Mouse (Mus musculus) ES-E14 (cell line): ENCODE results near the gene Xk. TPM values are rescaled to one million over a fixed set of nuclear protein-coding genes. Genes with fewer than 3 reads are reported as not detected.

Experiments
- DNase-seq: peaks from one replicate; pipeline ENCODE4 v3.0.0-alpha.2; 2013; ENCODE audit warnings: low read depth, low spot score
- H3K27ac ChIP-seq: 2 replicates; pipeline ENCODE4 v1.5.1; 2012; ENCODE audit warnings: low read depth, mild to moderate bottlenecking, low read length, moderate library complexity, mixed read lengths; ENCODE audit not compliant: poor library complexity, insufficient read depth, severe bottlenecking
- H3K36me3 ChIP-seq: 2 replicates; pipeline ENCODE4 v1.6.1; 2012; ENCODE audit warnings: mild to moderate bottlenecking, low read length, moderate library complexity, mixed read lengths; ENCODE audit not compliant: control insufficient read depth, poor library complexity, insufficient read depth, severe bottlenecking
- H3K4me1 ChIP-seq, 2 experiments: fragments of 150-350 bp in 1 of 2; sonication (generic) in 1 of 2; 2 replicates each; pipeline ENCODE4 v1.6.1; 2012; ENCODE audit warnings: low read length in 2 of 2, mild to moderate bottlenecking in 1 of 2, mixed read lengths in 1 of 2; ENCODE audit not compliant: control insufficient read depth in 2 of 2, insufficient read depth in 2 of 2, poor library complexity in 1 of 2
- H3K4me3 ChIP-seq, 2 experiments: fragments of 150-350 bp in 1 of 2; sonication (generic) in 1 of 2; 2 replicates each; pipeline ENCODE4 v1.5.1; 2012; ENCODE audit warnings: low read length in 2 of 2, low read depth in 1 of 2, mild to moderate bottlenecking in 1 of 2, mixed read lengths in 1 of 2; ENCODE audit not compliant: insufficient read depth in 1 of 2, poor library complexity in 1 of 2, severe bottlenecking in 1 of 2
- H3K9ac ChIP-seq: 2 replicates; pipeline ENCODE4 v1.6.1; 2012; ENCODE audit warnings: low read depth, mild to moderate bottlenecking, low read length, mixed read lengths; ENCODE audit not compliant: poor library complexity, insufficient read depth, severe bottlenecking
- H3K9me3 ChIP-seq: fragments of 150-350 bp; sonication (generic); 2 replicates; pipeline ENCODE4 v1.6.1; 2012; ENCODE audit warnings: low read depth, mild to moderate bottlenecking, low read length; ENCODE audit not compliant: control insufficient read depth, insufficient read depth
- CHD2 ChIP-seq: IDR thresholded peaks from 2 replicates; pipeline ENCODE4 v1.6.1; 2014; ENCODE audit warnings: mild to moderate bottlenecking, low read depth, low read length, inconsistent platforms
- HCFC1 ChIP-seq: IDR thresholded peaks from 2 replicates; pipeline ENCODE4 v1.6.1; 2012; ENCODE audit warnings: low read length, inconsistent platforms, borderline replicate concordance; ENCODE audit not compliant: insufficient read depth
- MAFK ChIP-seq: IDR thresholded peaks from 2 replicates; pipeline ENCODE4 v1.6.1; 2014; ENCODE audit warnings: mild to moderate bottlenecking, low read depth, low read length, inconsistent platforms; ENCODE audit not compliant: insufficient read depth
- ZC3H11A ChIP-seq: IDR thresholded peaks from 2 replicates; pipeline ENCODE4 v1.6.1; 2012; ENCODE audit warnings: low read depth, mild to moderate bottlenecking, inconsistent platforms, low read length, borderline replicate concordance
- ZNF384 ChIP-seq: IDR thresholded peaks from 2 replicates; pipeline ENCODE4 v1.6.1; 2012; ENCODE audit warnings: low read depth, low read length, inconsistent platforms
- in situ Hi-C, 2 experiments: fragments of 600-800 bp; cut with MboI; formaldehyde crosslinking; loops; one replicate each; pipeline ENCODE4 v1.15.1; 2025; ENCODE audit warnings: low sequenced_read_pairs in 2 of 2, inconsistent platforms in 1 of 2; ENCODE audit not compliant: unreplicated experiment in 2 of 2
- total RNA-seq: library from RNA; depleted of rRNA; stranded (reverse); fragments of 300-350 nt; gene quantifications from 2 replicates; pipeline ENCODE4 v1.2.3, GENCODE M21; 2012

Gene Xk
- total RNA-seq, 1 experiment: 2.1 TPM

DNA sequence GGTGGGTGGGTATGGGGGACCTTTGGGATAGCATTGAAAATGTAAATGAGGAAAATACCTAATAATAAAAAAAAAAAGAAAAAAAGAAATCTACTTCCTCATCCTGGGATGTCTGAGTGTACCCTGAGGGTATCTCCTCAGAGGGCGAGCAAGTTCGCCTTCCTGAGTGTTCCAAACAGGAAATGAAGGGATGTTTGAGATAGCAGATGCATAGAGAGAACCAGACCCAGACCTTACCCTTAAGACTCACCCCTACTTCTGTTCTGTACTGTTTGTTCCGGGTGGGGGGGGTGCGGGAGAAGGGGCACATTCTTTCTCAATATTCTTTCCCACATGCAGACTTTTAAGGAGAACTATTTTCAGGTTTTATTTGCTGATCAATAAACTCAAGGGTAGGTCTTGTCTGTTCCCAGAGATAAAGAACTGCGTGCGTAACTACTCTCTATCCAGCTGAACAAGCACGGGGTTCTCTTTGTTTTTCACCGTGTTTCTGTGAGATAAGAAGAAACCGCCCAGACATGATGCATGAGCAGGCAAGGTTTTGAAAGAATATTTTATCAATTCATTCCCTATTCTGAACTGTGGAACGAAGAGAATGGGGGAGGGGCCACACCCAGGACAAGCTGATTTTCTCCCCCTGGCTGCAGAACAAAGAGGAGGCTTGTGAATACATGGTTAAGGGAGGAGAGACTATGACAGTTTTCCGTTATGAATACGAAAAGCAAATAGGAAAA, 27.8 kb upstream of the Xk start:
- H3K9ac ChIP-seq: no peak overlapping the region
- DNase-seq: no peak
- in situ Hi-C loops: no loop called here
- TF ChIP-seq MAFK (no peak), ZNF384 (no peak)
- H3K27ac ChIP-seq: no peak overlapping the region
- H3K4me3 ChIP-seq: no peak overlapping the region
- H3K9me3 ChIP-seq: no peaks in the 10 kb centered on the region
- H3K36me3 ChIP-seq: no peaks in the 10 kb centered on the region
- no peaks in the 10 kb centered on the region for H3K4me1 ChIP-seq

DNA sequence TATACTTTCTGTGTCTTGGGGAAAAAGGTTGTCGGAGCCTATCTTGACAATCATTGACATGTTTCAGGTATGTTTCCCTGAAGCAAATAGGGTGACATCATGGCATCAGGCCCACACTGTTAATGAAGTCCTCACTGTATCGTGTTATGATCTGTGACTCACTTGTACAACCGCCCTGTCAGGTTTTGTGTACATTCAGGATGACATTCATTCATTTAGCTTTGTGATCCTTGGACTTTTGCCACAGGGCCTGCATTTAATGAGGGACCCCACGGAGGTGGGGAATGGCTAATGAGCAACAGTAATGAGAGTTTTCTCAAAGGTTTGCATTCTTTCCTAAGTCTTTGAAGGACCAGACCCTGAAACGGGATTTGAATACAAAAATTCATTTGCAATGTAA, 23.6 kb upstream of the Xk start:
- DNase-seq: no peak

DNA sequence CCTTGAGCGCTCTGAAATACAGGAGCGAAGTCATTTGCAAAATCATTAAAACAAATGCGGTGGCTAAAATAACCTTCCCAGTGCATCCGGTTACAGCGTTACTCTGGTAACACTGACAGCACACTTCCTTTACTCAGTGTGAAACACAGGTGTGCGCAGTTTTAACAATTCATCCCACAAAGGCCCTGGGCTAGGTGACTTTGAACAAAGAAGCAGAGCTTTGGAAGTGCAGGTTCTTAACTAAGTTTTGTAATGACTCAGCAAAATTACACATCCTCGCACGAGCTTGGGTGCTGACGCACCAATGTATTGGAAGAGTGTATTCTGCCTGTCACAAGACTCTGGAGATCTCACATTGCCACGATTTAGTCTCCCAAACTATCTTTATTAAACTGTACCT, 18.6 kb upstream of the Xk start:
- no peak for DNase-seq
- in situ Hi-C loops: no loop called here
- Histone ChIP-seq H3K27ac (no peak overlapping the region), H3K4me3 (no peak overlapping the region), H3K9me3 (no peaks in the 10 kb centered on the region), H3K9ac (no peak overlapping the region), H3K36me3 (no peaks in the 10 kb centered on the region), H3K4me1 (no peaks in the 10 kb centered on the region)
- TF ChIP-seq MAFK (peak; percentile 90), ZNF384 (no peak)

More for the DNA sequence above, 23.6 kb upstream of the Xk start:
- no peak overlapping the region for H3K27ac ChIP-seq
- in situ Hi-C loops: no loop called here
- TF ChIP-seq HCFC1 (no peak), MAFK (no peak), ZC3H11A (no peak), ZNF384 (no peak), CHD2 (no peak)
- no peak overlapping the region for H3K9ac ChIP-seq
- no peaks in the 10 kb centered on the region for H3K36me3 ChIP-seq
- no peaks in the 10 kb centered on the region for H3K4me1 ChIP-seq
- no peaks in the 10 kb centered on the region for H3K9me3 ChIP-seq
- H3K4me3 ChIP-seq: no peak overlapping the region

DNA sequence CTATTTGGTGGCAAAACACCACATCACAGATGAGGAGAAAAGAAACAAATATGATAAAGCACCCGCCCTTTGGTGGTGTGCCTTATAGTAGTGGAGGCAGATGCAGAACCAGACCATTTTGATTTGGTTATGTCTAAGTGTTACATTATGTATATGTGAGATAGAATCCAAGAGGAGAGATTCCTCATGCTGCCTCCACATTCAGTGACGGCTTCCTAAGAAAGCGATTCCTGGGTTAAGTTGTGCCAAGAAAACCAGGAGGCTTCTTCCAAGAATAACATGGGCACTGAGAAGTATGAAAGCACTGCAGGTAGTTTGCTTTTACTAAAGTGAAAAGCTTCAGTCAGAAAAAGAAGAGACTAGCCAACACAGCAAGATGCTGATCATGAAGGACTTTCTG, 17.7 kb upstream of the Xk start:
- no peak overlapping the region for H3K9ac ChIP-seq
- no peaks in the 10 kb centered on the region for H3K9me3 ChIP-seq
- no peaks in the 10 kb centered on the region for H3K36me3 ChIP-seq
- no peak for TF ChIP-seq ZC3H11A
- no peak for TF ChIP-seq MAFK
- no peak for TF ChIP-seq ZNF384
- no peak for TF ChIP-seq HCFC1
- no peak for TF ChIP-seq CHD2
- in situ Hi-C loops: no loop called here
- no peak overlapping the region for H3K4me3 ChIP-seq
- no peaks in the 10 kb centered on the region for H3K4me1 ChIP-seq
- H3K27ac ChIP-seq: no peak overlapping the region
- no peak for DNase-seq

DNA sequence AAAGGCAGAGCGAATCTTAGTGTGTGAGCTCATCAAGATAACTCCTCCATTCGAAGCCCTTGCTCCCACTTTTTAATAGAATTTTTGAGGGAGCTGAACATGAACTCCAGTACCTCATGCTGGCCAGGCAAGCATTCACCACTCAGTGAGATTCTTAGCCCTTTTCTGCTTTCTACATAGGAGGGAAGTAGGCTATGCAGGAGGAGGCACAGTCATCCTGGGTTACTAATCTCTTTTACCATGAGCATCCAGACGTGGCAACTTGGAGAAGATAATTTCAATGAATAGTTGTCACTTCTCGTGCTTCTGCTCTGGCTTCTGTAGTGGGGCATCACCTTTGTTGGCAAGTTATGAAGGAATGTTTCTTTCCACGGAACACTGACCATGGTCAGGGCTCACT, 15.8 kb upstream of the Xk start, which contains the start of gene Gm14862:
Gene Gm14862 (minus strand): TSS at position 134 of the 400 bp plus-strand sequence.
- Histone ChIP-seq H3K36me3 (no peaks in the 10 kb centered on the region), H3K27ac (no peak within 1 kb of the TSS), H3K9ac (no peak within 1 kb of the TSS), H3K4me1 (no peaks in the 10 kb centered on the region), H3K9me3 (no peaks in the 10 kb centered on the region), H3K4me3 (no peak within 1 kb of the TSS)
- DNase-seq: no peak
- in situ Hi-C loops: no loop called here
- TF ChIP-seq MAFK: no peak
- TF ChIP-seq ZC3H11A: no peak
- no peak for TF ChIP-seq CHD2
- TF ChIP-seq ZNF384: no peak
- no peak for TF ChIP-seq HCFC1
